Mouse (Mus musculus): ENCODE measurements at regions not wholly inside any gene's neighbourhood (a gene's known extent, or its start where the extent isn't known, plus 50 kb on each side); places are given as distances from the start of the nearest gene placed in this dataset.

- Histone ChIP-seq H3K9me3 (replicated peaks; ENCODE audit: insufficient read depth, low read length) (no peaks in the 10 kb centered on the region), H3K9ac (ENCODE audit: control insufficient read depth, low read depth, low read length, poor library complexity, severe bottlenecking) (no peak overlapping the region), H3K27me3 (ENCODE audit: control insufficient read depth in 1 of 2, insufficient read depth in 2 of 2, low read length in 2 of 2) (no peaks in the 10 kb centered on the region), H3K36me3 (ENCODE audit: control insufficient read depth in 1 of 2, insufficient read depth in 2 of 2, low read length in 2 of 2) (no peaks in the 10 kb centered on the region), H3K4me3 (ENCODE audit: control insufficient read depth in 1 of 2, insufficient read depth in 1 of 2, low read depth in 2 of 2, low read length in 2 of 2) (no peak overlapping the region), H3K4me1 (ENCODE audit: control insufficient read depth in 1 of 2, insufficient read depth in 2 of 2, low read length in 2 of 2) (no peaks in the 10 kb centered on the region), H3K27ac (ENCODE audit: control insufficient read depth, low read depth, low read length) (no peak overlapping the region), H3K79me2 (ENCODE audit: control insufficient read depth, insufficient read depth, low read length, poor library complexity) (no peaks in the 10 kb centered on the region)
- TF ChIP-seq POLR2A (IDR thresholded peaks at IDR 0.05; ENCODE audit: control insufficient read depth in 1 of 2, insufficient read depth in 1 of 2, low read depth in 1 of 2, low read length in 2 of 2, poor library complexity in 1 of 2) (no peak), MAFK (IDR thresholded peaks at IDR 0.05; ENCODE audit: borderline replicate concordance, low read depth, low read length) (no peak), CTCF (IDR thresholded peaks at IDR 0.05 in 2 of 3, conservative IDR thresholded peaks at IDR 0.05 in 1 of 3; ENCODE audit: control insufficient read depth in 1 of 3, insufficient read depth in 1 of 3, low read depth in 2 of 3, low read length in 3 of 3, poor library complexity in 1 of 3, severe bottlenecking in 1 of 3) (no peak), MYB (IDR thresholded peaks at IDR 0.05; ENCODE audit: low read depth, low read length) (no peak), ETS1 (IDR thresholded peaks at IDR 0.05; ENCODE audit: low read depth, low read length) (no peak), TAL1 (IDR thresholded peaks at IDR 0.05; ENCODE audit: low read length) (no peak), USF2 (IDR thresholded peaks at IDR 0.05; ENCODE audit: borderline replicate concordance in 1 of 2, insufficient read depth in 1 of 2, low read depth in 1 of 2, low read length in 2 of 2) (no peak), HCFC1 (IDR thresholded peaks at IDR 0.05; ENCODE audit: low read depth, low read length) (no peak), MXI1 (IDR thresholded peaks at IDR 0.05; ENCODE audit: low read depth, low read length) (no peak), SIN3A (IDR thresholded peaks at IDR 0.05; ENCODE audit: low read length) (no peak), KAT2A (conservative IDR thresholded peaks at IDR 0.05; ENCODE audit: low read depth, low read length) (no peak), CHD2 (IDR thresholded peaks at IDR 0.05; ENCODE audit: low read length) (no peak), BHLHE40 (IDR thresholded peaks at IDR 0.05; ENCODE audit: borderline replicate concordance, low read depth, low read length) (no peak), ZMIZ1 (IDR thresholded peaks at IDR 0.05; ENCODE audit: low read depth, low read length) (no peak)
- no peak for DNase-seq (ENCODE audit: low read depth, low spot score)
These were observed 103.5 kb upstream of the Prlr start for GRCm38 (mm10) chr15:10073580-10073979.

GRCm38 (mm10) chr15:10074916-10075315 lies 102.1 kb upstream of the Prlr start:
- Histone ChIP-seq H3K4me3 (ENCODE audit: control insufficient read depth in 1 of 2, insufficient read depth in 1 of 2, low read depth in 2 of 2, low read length in 2 of 2) (no peak overlapping the region), H3K9ac (ENCODE audit: control insufficient read depth, low read depth, low read length, poor library complexity, severe bottlenecking) (no peak overlapping the region), H3K4me1 (ENCODE audit: control insufficient read depth in 1 of 2, insufficient read depth in 2 of 2, low read length in 2 of 2) (no peaks in the 10 kb centered on the region), H3K9me3 (replicated peaks; ENCODE audit: insufficient read depth, low read length) (no peaks in the 10 kb centered on the region), H3K27me3 (ENCODE audit: control insufficient read depth in 1 of 2, insufficient read depth in 2 of 2, low read length in 2 of 2) (no peaks in the 10 kb centered on the region), H3K27ac (ENCODE audit: control insufficient read depth, low read depth, low read length) (no peak overlapping the region), H3K79me2 (ENCODE audit: control insufficient read depth, insufficient read depth, low read length, poor library complexity) (no peaks in the 10 kb centered on the region), H3K36me3 (ENCODE audit: control insufficient read depth in 1 of 2, insufficient read depth in 2 of 2, low read length in 2 of 2) (no peaks in the 10 kb centered on the region)
- TF ChIP-seq NRF1 (IDR thresholded peaks at IDR 0.05; ENCODE audit: insufficient read depth, low read depth, low read length, poor library complexity, severe bottlenecking): no peak
- no peak for TF ChIP-seq USF2 (IDR thresholded peaks at IDR 0.05; ENCODE audit: borderline replicate concordance in 1 of 2, insufficient read depth in 1 of 2, low read depth in 1 of 2, low read length in 2 of 2)
- no peak for TF ChIP-seq NELFE (IDR thresholded peaks at IDR 0.05; ENCODE audit: low read depth, low read length)
- TF ChIP-seq GABPA (IDR thresholded peaks at IDR 0.05; ENCODE audit: low read depth, low read length): no peak
- TF ChIP-seq ZNF384 (IDR thresholded peaks at IDR 0.05; ENCODE audit: low read depth, low read length): no peak
- TF ChIP-seq ETS1 (IDR thresholded peaks at IDR 0.05; ENCODE audit: low read depth, low read length): no peak
- TF ChIP-seq JUND (IDR thresholded peaks at IDR 0.05; ENCODE audit: low read depth, low read length): no peak
- no peak for TF ChIP-seq TBP (IDR thresholded peaks at IDR 0.05; ENCODE audit: low read depth, low read length)
- TF ChIP-seq MAZ (IDR thresholded peaks at IDR 0.05; ENCODE audit: low read depth, low read length): no peak
- no peak for TF ChIP-seq CHD1 (IDR thresholded peaks at IDR 0.05; ENCODE audit: low read depth, low read length)
- no peak for TF ChIP-seq CHD2 (IDR thresholded peaks at IDR 0.05; ENCODE audit: low read length)
- no peak for TF ChIP-seq ZMIZ1 (IDR thresholded peaks at IDR 0.05; ENCODE audit: low read depth, low read length)
- no peak for TF ChIP-seq MEF2A (IDR thresholded peaks at IDR 0.05; ENCODE audit: extremely low read depth, insufficient replicate concordance, low read depth, low read length, poor library complexity, severe bottlenecking)
- TF ChIP-seq MYC (IDR thresholded peaks at IDR 0.05; ENCODE audit: low read depth, low read length): no peak
- TF ChIP-seq ZC3H11A (IDR thresholded peaks at IDR 0.05; ENCODE audit: low read depth, low read length): no peak
- no peak for TF ChIP-seq RAD21 (IDR thresholded peaks at IDR 0.05; ENCODE audit: low read depth, low read length)
- TF ChIP-seq BHLHE40 (IDR thresholded peaks at IDR 0.05; ENCODE audit: borderline replicate concordance, low read depth, low read length): no peak
- TF ChIP-seq POLR2AphosphoS2 (IDR thresholded peaks at IDR 0.05; ENCODE audit: low read length): no peak
- no peak for DNase-seq (ENCODE audit: low read depth, low spot score)

Data from MEL (cell line).